Mouse (Mus musculus) erythroblast, embryonic 14.5 days (primary cell): ENCODE data around the gene Olfr721-ps1. TPM values are rescaled to one million over a fixed set of nuclear protein-coding genes. Genes with fewer than 3 reads are reported as not detected.

Experiments
- H3K27me3 ChIP-seq: 2 replicates; pipeline ENCODE4 v1.6.1; 2012; ENCODE audit warnings: inconsistent platforms; ENCODE audit not compliant: control insufficient read depth
- H3K36me3 ChIP-seq: 2 replicates; pipeline ENCODE4 v1.6.1; 2012; ENCODE audit warnings: mild to moderate bottlenecking, inconsistent platforms; ENCODE audit not compliant: control insufficient read depth
- H3K4me1 ChIP-seq: 2 replicates; pipeline ENCODE4 v1.6.1; 2012; ENCODE audit warnings: inconsistent platforms; ENCODE audit not compliant: control insufficient read depth
- H3K4me3 ChIP-seq: replicated peaks from 2 replicates; pipeline ENCODE3; 2012; ENCODE audit warnings: moderate library complexity, mild to moderate bottlenecking, inconsistent platforms
- H3K9me3 ChIP-seq: 2 replicates; pipeline ENCODE4 v1.6.1; 2012; ENCODE audit warnings: low read length, inconsistent platforms, mixed read lengths; ENCODE audit not compliant: control insufficient read depth
- GATA1 ChIP-seq: IDR thresholded peaks from 2 replicates; pipeline ENCODE4 v1.6.1; 2012; ENCODE audit warnings: low read length, inconsistent platforms, mixed read lengths
- TAL1 ChIP-seq: IDR thresholded peaks from 3 replicates; pipeline ENCODE4 v1.6.1; 2012; ENCODE audit warnings: low read length, inconsistent platforms, mixed read lengths
- polyA plus RNA-seq: library from polyadenylated mRNA; stranded (reverse); fragments of >175 nt; gene quantifications from 2 replicates; pipeline ENCODE4 v1.2.3, GENCODE M21; 2012

Olfr721-ps1 gene
- not detected in 2 replicates for polyA plus RNA-seq

- Histone ChIP-seq H3K4me3 (no peak within 1 kb of the TSS), H3K9me3 (no peaks in the 10 kb centered on the region), H3K36me3 (no peaks in the 10 kb centered on the region), H3K27me3 (no peaks in the 10 kb centered on the region), H3K4me1 (no peaks in the 10 kb centered on the region)
- no peak for TF ChIP-seq TAL1
- no peak for TF ChIP-seq GATA1
Observed at GRCm38 (mm10) chr14:14400998-14401397, at the start of gene Olfr721-ps1. Gene Olfr721-ps1, plus strand, starts transcription at chr14:14401298.

- Histone ChIP-seq H3K4me1 (no peaks in the 10 kb centered on the region), H3K4me3 (no peak overlapping the region), H3K9me3 (peaks cover 88% of the 10 kb centered on the region), H3K27me3 (peaks cover 5% of the 10 kb centered on the region; the same call in 1 of the 2 replicates), H3K36me3 (peaks cover 16% of the 10 kb centered on the region)
- no peak for TF ChIP-seq GATA1
- no peak for TF ChIP-seq TAL1
Observed at GRCm38 (mm10) chr14:14351721-14352590, 49.1 kb upstream of the Olfr721-ps1 start.

DNA sequence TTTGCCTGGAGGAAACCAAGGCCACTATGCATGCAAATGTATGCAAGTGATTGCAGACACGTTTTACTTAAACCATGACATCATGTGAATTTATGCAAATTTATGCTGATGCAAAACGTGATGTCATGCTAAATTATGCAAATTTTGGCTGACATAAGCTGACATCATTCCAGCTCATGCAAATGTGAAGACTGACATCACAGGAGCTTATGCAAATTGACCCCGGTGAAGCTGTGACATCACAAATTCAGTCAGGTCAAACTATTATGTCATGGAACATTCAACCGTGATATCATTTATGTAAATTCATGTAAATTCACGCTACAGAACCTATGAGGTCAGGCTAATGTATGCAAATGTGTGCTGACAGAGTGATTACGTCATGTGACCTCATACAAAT lies 48.5 kb upstream of the Olfr721-ps1 start:
- peaks cover 5% of the 10 kb centered on the region; the same call in 1 of the 2 replicates for H3K27me3 ChIP-seq
- H3K4me3 ChIP-seq = no peak overlapping the region
- H3K9me3 ChIP-seq = peaks cover 81% of the 10 kb centered on the region
- H3K36me3 ChIP-seq = peaks cover 16% of the 10 kb centered on the region
- TF ChIP-seq GATA1 (no peak), TAL1 (no peak)
- H3K4me1 ChIP-seq = no peaks in the 10 kb centered on the region

DNA sequence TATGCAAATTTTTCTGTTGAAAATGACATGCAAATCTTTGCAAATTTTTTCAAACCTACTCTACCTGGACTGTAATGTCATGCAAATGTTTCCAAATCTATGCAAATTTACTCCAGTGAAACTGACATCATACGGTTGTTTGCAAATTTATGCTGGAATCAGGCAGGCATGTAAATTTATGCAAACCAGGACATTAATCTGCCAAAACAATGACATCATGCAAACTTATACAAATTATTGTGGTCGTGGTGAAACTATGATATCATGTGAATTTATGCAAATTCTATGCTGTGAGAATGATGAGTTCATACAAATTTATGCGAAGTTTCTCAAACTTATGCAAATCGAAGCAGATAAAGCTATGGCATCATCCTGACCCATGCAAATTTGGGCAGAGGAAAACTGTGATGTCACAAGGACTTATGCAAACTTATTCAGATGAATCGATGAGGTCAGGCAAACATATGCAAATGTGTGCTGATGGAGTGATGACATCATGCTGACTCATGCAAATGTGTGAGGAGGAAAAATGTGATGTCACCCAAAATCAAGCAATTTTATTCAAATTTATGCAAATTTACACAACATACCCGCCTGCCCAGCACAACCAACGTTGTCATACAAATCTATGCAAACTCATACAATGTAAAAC lies 47.9 kb upstream of the Olfr721-ps1 start:
- H3K4me3 ChIP-seq = no peak overlapping the region
- H3K9me3 ChIP-seq = peaks cover 75% of the 10 kb centered on the region
- H3K27me3 ChIP-seq = peaks cover 5% of the 10 kb centered on the region; the same call in 1 of the 2 replicates
- no peaks in the 10 kb centered on the region for H3K4me1 ChIP-seq
- peaks cover 16% of the 10 kb centered on the region for H3K36me3 ChIP-seq
- TF ChIP-seq TAL1 (no peak), GATA1 (no peak)

- Histone ChIP-seq H3K36me3 (peaks cover 13% of the 10 kb centered on the region), H3K27me3 (peaks cover 5% of the 10 kb centered on the region; the same call in 1 of the 2 replicates), H3K4me1 (no peaks in the 10 kb centered on the region), H3K9me3 (peaks cover 68% of the 10 kb centered on the region), H3K4me3 (no peak overlapping the region)
- TF ChIP-seq GATA1 (no peak), TAL1 (no peak)
Observed at GRCm38 (mm10) chr14:14353740-14354510, 47.2 kb upstream of the Olfr721-ps1 start.

DNA sequence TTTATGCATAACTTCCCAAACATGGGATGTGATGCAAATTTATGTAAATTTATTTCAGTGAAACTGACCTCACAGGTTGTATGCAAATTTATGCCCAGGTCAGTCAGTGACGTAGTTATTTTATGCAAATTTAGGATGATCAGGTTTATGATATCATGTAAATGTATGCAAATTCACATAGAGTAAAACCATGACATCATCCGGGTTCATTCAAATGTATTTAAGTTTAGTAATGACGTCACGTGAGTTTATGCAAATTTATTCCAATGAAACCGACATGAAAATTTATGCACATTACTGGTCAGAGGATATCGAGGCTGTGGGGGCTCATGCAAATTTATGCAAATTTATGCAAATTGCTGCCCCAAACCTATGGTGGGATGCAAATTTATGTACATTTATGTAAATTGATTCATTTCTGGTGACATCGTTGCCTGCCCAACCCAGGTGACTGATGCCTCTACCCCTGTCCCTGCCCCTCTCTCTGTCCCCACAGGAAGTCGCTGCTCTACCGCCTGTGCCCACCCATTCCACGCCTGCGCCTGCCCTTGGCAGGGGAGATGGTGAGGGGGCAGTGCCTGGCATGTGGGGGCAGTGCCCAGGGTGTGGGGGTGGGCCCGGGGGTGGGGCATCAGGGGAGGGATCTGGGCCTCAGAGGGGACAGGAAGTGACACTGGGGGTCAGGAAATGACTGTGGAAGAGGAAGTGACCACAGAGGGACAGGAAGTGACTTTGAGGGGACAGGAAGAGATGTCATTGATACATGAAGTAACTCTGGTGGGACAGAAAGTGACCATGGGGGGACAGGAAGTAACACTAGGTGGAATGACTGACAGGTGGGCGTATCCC lies 46.4 kb upstream of the Olfr721-ps1 start:
- H3K27me3 ChIP-seq = peaks cover 5% of the 10 kb centered on the region; the same call in 1 of the 2 replicates
- no peak for TF ChIP-seq TAL1
- TF ChIP-seq GATA1 = no peak
- H3K4me3 ChIP-seq = no peak overlapping the region
- H3K36me3 ChIP-seq = peaks cover 7% of the 10 kb centered on the region
- peaks cover 60% of the 10 kb centered on the region for H3K9me3 ChIP-seq
- H3K4me1 ChIP-seq = no peaks in the 10 kb centered on the region

- H3K9me3 ChIP-seq = peaks cover 54% of the 10 kb centered on the region
- TF ChIP-seq GATA1 = no peak
- no peak for TF ChIP-seq TAL1
- H3K4me1 ChIP-seq = no peaks in the 10 kb centered on the region
- peaks cover 2% of the 10 kb centered on the region for H3K36me3 ChIP-seq
- H3K4me3 ChIP-seq = no peak overlapping the region
- no peaks in the 10 kb centered on the region; the same call in 1 of the 2 replicates for H3K27me3 ChIP-seq
Observed at GRCm38 (mm10) chr14:14355360-14355646, 45.8 kb upstream of the Olfr721-ps1 start.

- Histone ChIP-seq H3K27me3 (no peaks in the 10 kb centered on the region), H3K36me3 (no peaks in the 10 kb centered on the region), H3K4me1 (no peaks in the 10 kb centered on the region), H3K4me3 (no peak overlapping the region), H3K9me3 (no peaks in the 10 kb centered on the region)
- TF ChIP-seq TAL1 (no peak), GATA1 (no peak)
Observed at GRCm38 (mm10) chr14:14395535-14395934, 5.6 kb upstream of the Olfr721-ps1 start.
